Mouse (Mus musculus): ENCODE data around the gene 4930407I10Rik. TPM values are rescaled to one million over a fixed set of nuclear protein-coding genes. Genes with fewer than 3 reads are reported as not detected.

Gene 4930407I10Rik
- polyA plus RNA-seq, 1 experiment: not detected

DNA sequence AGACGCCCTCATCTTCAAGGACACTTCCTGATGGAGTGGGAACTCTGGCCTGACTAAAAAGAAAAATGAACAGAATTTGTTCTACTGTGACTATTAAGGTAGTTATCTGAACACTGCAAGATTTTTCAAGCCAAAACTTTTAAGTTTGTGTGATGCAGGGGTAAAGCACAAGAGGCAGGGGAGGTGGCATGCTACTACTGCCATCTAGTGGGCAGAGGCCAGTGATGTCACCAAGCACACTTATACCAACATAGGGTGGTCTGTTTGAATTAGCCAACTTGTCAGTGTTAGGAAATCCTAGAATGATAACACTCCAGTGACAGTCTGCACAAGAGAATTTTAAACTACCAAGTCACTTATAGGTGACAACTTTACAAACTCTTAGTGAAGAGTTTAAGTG is 18.3 kb upstream of the 4930407I10Rik start:
- Histone ChIP-seq H3K27me3 (ENCODE audit: control insufficient read depth, insufficient read depth, insufficient read length) (no peaks in the 10 kb centered on the region), H3ac (ENCODE audit: control insufficient read depth, insufficient read length, low read depth) (no peak overlapping the region), H3K36me3 (ENCODE audit: control insufficient read depth, insufficient read depth) (peaks cover 80% of the 10 kb centered on the region), H3K79me2 (ENCODE audit: control insufficient read depth, insufficient read depth) (peaks cover 49% of the 10 kb centered on the region), H3K79me3 (ENCODE audit: low read depth) (peaks cover 38% of the 10 kb centered on the region), H3K4me3 (ENCODE audit: insufficient read depth, poor library complexity, severe bottlenecking) (no peak overlapping the region)
- TF ChIP-seq MYOD1 (IDR thresholded peaks at IDR 0.05; ENCODE audit: control insufficient read depth, insufficient read length, low read depth) (no peak), MYOG (IDR thresholded peaks at IDR 0.05; ENCODE audit: control insufficient read depth, extremely low read depth, insufficient read length) (no peak), CTCF (IDR thresholded peaks at IDR 0.05; ENCODE audit: control insufficient read depth, insufficient read depth, insufficient read length) (peak; percentile 86)

DNA sequence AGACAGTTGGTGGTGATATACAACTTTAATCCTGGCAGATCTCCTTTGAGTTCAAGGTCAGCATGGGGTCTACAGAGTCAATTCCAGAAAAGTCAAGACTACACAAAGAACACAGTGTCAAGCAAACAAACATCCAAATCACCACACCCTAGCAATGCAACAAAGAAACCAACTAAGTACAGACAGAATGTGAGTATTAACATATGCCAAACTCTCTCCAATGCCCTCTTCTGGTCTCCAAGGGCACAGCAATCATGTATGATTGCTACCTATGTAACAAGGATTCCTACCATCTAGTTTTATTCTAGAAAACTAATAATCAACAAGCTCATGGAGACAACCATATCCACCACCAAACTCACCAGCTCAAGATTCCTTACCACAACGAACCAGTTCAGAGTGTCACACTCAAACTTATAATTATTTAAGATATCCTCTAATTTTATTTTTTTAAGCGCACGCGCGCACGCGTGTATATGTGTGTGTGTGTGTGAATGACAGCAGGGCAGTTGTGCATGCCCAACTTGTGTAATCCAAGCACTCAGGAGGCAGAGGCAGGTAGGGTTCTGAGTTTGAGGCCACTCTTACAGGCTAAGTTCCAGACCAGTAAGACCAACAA is 14.7 kb upstream of the 4930407I10Rik start:
- peaks cover 67% of the 10 kb centered on the region for H3K79me2 ChIP-seq (ENCODE audit: control insufficient read depth, insufficient read depth)
- peaks cover 53% of the 10 kb centered on the region for H3K79me3 ChIP-seq (ENCODE audit: low read depth)
- no peak overlapping the region for H3ac ChIP-seq (ENCODE audit: control insufficient read depth, insufficient read length, low read depth)
- no peaks in the 10 kb centered on the region for H3K27me3 ChIP-seq (ENCODE audit: control insufficient read depth, insufficient read depth, insufficient read length)
- TF ChIP-seq CTCF (IDR thresholded peaks at IDR 0.05; ENCODE audit: control insufficient read depth, insufficient read depth, insufficient read length): no peak
- TF ChIP-seq FOSL1 (IDR thresholded peaks at IDR 0.05; ENCODE audit: insufficient read depth, low read length, poor library complexity, severe bottlenecking): no peak
- TF ChIP-seq MYOD1 (IDR thresholded peaks at IDR 0.05; ENCODE audit: control insufficient read depth, insufficient read length, low read depth): no peak
- no peak for TF ChIP-seq MYOG (IDR thresholded peaks at IDR 0.05; ENCODE audit: control insufficient read depth, extremely low read depth, insufficient read length)
- no peak for TF ChIP-seq USF1 (IDR thresholded peaks at IDR 0.05; ENCODE audit: low read depth)
- no peak for TF ChIP-seq MAX (IDR thresholded peaks at IDR 0.05)
- TF ChIP-seq CEBPB (IDR thresholded peaks at IDR 0.05; ENCODE audit: low read depth): no peak
- H3K36me3 ChIP-seq (ENCODE audit: control insufficient read depth, insufficient read depth): peaks cover 52% of the 10 kb centered on the region
- H3K4me3 ChIP-seq (ENCODE audit: insufficient read depth, poor library complexity, severe bottlenecking): no peak overlapping the region

DNA sequence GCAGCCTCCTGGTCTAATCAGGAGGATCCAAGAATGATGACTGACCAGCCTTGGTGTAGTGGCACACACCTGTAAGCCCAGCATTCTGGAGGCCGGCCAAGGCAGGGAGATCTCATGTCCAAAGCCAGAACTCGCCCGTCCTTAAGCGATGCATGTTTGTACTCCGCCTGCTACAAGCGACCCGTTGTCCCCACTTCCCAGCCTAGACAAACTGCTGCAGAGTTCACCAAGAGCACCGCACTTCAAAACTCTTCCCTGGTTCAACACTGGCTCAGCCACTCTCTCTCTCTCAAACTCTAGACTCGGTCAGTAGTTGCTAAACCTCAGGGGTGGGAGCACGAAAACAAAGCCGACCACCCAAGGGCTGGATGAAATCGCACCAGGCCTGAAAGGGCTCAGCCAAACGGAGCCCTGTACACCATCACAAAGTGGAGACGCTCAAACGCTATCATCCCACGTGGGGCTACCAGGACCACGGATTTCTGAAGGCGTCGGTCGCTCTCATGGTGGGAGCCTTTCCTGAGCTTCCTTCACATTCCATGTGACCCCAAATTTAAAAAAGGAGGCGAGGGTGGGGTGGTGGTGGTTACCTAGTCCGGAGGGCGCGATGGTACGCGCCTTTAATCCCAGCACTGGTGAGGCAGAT is 12.6 kb upstream of the 4930407I10Rik start:
- Histone ChIP-seq H3K79me3 (ENCODE audit: low read depth) (peaks cover 48% of the 10 kb centered on the region), H3K36me3 (ENCODE audit: control insufficient read depth, insufficient read depth) (peaks cover 33% of the 10 kb centered on the region), H3ac (ENCODE audit: control insufficient read depth, insufficient read length, low read depth) (peak overlapping the region; percentile 90), H3K4me3 (ENCODE audit: insufficient read depth, poor library complexity, severe bottlenecking) (peak overlapping the region; percentile 100), H3K79me2 (ENCODE audit: control insufficient read depth, insufficient read depth) (peaks cover 55% of the 10 kb centered on the region), H3K27me3 (ENCODE audit: control insufficient read depth, insufficient read depth, insufficient read length) (no peaks in the 10 kb centered on the region)
- TF ChIP-seq USF1 (IDR thresholded peaks at IDR 0.05; ENCODE audit: low read depth) (no peak), MAX (IDR thresholded peaks at IDR 0.05) (no peak), MYOD1 (IDR thresholded peaks at IDR 0.05; ENCODE audit: control insufficient read depth, insufficient read length, low read depth) (no peak), MYOG (IDR thresholded peaks at IDR 0.05; ENCODE audit: control insufficient read depth, extremely low read depth, insufficient read length) (no peak), FOSL1 (IDR thresholded peaks at IDR 0.05; ENCODE audit: insufficient read depth, low read length, poor library complexity, severe bottlenecking) (no peak), CTCF (IDR thresholded peaks at IDR 0.05; ENCODE audit: control insufficient read depth, insufficient read depth, insufficient read length) (no peak), CEBPB (IDR thresholded peaks at IDR 0.05; ENCODE audit: low read depth) (no peak)

DNA sequence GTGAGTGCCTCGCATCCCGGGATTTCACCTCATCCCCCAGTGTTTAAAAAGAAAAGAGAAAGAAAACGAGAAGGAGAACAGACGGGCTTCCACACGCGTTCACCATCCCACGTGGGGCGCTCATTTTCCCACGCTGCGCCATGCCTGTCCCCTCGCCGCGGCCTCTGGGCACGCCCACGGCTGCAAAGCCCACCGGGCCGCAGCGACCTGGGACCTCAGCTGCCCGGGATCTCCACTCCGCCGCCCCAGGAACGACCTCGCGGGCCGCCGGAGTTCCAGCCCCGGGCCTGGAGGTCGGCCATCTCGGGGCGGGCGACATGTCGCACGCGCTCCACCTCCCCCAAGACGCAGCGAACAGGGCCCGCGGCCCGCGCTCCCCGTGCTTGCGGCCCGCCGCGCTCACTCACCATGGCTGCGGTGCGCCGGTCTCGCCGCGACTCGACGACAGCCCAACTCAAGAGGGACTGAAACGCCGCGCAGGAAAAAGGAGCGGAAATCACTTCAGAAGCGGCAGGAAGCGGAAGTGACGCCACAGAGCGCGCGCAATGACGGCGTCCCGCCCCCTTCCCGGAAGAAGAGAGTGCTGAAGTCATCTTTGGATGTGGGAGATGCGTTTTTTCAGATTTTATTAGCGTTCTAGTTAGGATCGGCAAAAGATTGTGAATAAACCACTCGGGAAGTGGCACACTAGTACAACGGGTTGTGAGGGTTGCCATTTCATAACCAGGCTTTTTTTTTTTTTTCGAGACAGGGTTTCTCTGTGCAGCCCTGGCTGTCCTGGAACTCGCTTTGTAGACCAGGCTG is 11.7 kb upstream of the 4930407I10Rik start, which contains the start of gene Snu13:
Gene Snu13 (minus strand): TSS at position 519 of the 804 bp plus-strand sequence.
- Histone ChIP-seq H3K4me3 (ENCODE audit: insufficient read depth, poor library complexity, severe bottlenecking) (peak within 1 kb of the TSS; percentile 100), H3K36me3 (ENCODE audit: control insufficient read depth, insufficient read depth) (peaks cover 31% of the 10 kb centered on the region), H3K27me3 (ENCODE audit: control insufficient read depth, insufficient read depth, insufficient read length) (no peaks in the 10 kb centered on the region), H3K79me2 (ENCODE audit: control insufficient read depth, insufficient read depth) (peaks cover 51% of the 10 kb centered on the region), H3ac (ENCODE audit: control insufficient read depth, insufficient read length, low read depth) (peak within 1 kb of the TSS; percentile 90), H3K79me3 (ENCODE audit: low read depth) (peaks cover 47% of the 10 kb centered on the region)
- TF ChIP-seq MAX (IDR thresholded peaks at IDR 0.05): peak; percentile 78
- no peak for TF ChIP-seq CTCF (IDR thresholded peaks at IDR 0.05; ENCODE audit: control insufficient read depth, insufficient read depth, insufficient read length)
- no peak for TF ChIP-seq FOSL1 (IDR thresholded peaks at IDR 0.05; ENCODE audit: insufficient read depth, low read length, poor library complexity, severe bottlenecking)
- TF ChIP-seq CEBPB (IDR thresholded peaks at IDR 0.05; ENCODE audit: low read depth): no peak
- TF ChIP-seq MYOG (IDR thresholded peaks at IDR 0.05; ENCODE audit: control insufficient read depth, extremely low read depth, insufficient read length): no peak
- TF ChIP-seq USF1 (IDR thresholded peaks at IDR 0.05; ENCODE audit: low read depth): peak; percentile 28

GRCm38 (mm10) chr15:82052544-82052943 is 6.4 kb upstream of the 4930407I10Rik start:
- Histone ChIP-seq H3K36me3 (ENCODE audit: control insufficient read depth, insufficient read depth) (no peaks in the 10 kb centered on the region), H3ac (ENCODE audit: control insufficient read depth, insufficient read length, low read depth) (no peak overlapping the region), H3K79me3 (ENCODE audit: low read depth) (no peaks in the 10 kb centered on the region), H3K79me2 (ENCODE audit: control insufficient read depth, insufficient read depth) (no peaks in the 10 kb centered on the region), H3K27me3 (ENCODE audit: control insufficient read depth, insufficient read depth, insufficient read length) (peaks cover 4% of the 10 kb centered on the region), H3K4me3 (ENCODE audit: insufficient read depth, poor library complexity, severe bottlenecking) (no peak overlapping the region)
- TF ChIP-seq MYOG (IDR thresholded peaks at IDR 0.05; ENCODE audit: control insufficient read depth, extremely low read depth, insufficient read length) (no peak), USF1 (IDR thresholded peaks at IDR 0.05; ENCODE audit: low read depth) (peak; percentile 82)
